Mouse (Mus musculus) adipocyte (in vitro differentiated cells): Measurements from ENCODE around the gene Tuba1a.
"Not testable (repeated sequence)": the region's sequence is repeated elsewhere in the genome, so short reads cannot be mapped to it uniquely, and the experiment has no call there.

Experiments used
- DNase-seq: peaks from one replicate; pipeline ENCODE4 v3.0.0-alpha.2; 2016; ENCODE audit warnings: low spot score

Gene Tuba1a

GRCm38 (mm10) chr15:98954425-98955253, 1.1 kb upstream of the Tuba1a start:
- peak; percentile 53 for DNase-seq

- DNase-seq = peak; percentile 74
These were observed 627 bp downstream of the Tuba1a start for GRCm38 (mm10) chr15:98952751-98953400.

GRCm38 (mm10) chr15:98952063-98952455, 1.4 kb downstream of the Tuba1a start:
- no peak for DNase-seq

- not testable (repeated sequence) for DNase-seq
These were observed 2.1 kb downstream of the Tuba1a start for GRCm38 (mm10) chr15:98951122-98952062.

GRCm38 (mm10) chr15:98949607-98949892, 4.0 kb downstream of the Tuba1a start:
- no peak for DNase-seq

- no peak for DNase-seq
These were observed 4.5 kb downstream of the Tuba1a start for GRCm38 (mm10) chr15:98948857-98949606.

- DNase-seq = no peak
These were observed 5.1 kb downstream of the Tuba1a start for GRCm38 (mm10) chr15:98948382-98948781.

- DNase-seq = no peak
These were observed 5.6 kb downstream of the Tuba1a start for GRCm38 (mm10) chr15:98947884-98948283.

GRCm38 (mm10) chr15:98943133-98943532, 10.4 kb downstream of the Tuba1a start:
- DNase-seq = no peak

- peak; percentile 67 for DNase-seq
These were observed 11.4 kb downstream of the Tuba1a start for GRCm38 (mm10) chr15:98942081-98942480.

GRCm38 (mm10) chr15:98941539-98941938, 12.0 kb downstream of the Tuba1a start:
- DNase-seq = no peak

- no peak for DNase-seq
These were observed 12.7 kb downstream of the Tuba1a start for GRCm38 (mm10) chr15:98940816-98941215.

GRCm38 (mm10) chr15:98934217-98934839, 19.2 kb downstream of the Tuba1a start, which contains the start of gene Tuba1b:
Gene Tuba1b (minus strand): TSS chr15:98934565.
- peak; percentile 89 for DNase-seq

GRCm38 (mm10) chr15:98933833-98934216, 19.7 kb downstream of the Tuba1a start:
- peak; percentile 99 for DNase-seq

GRCm38 (mm10) chr15:98933004-98933671, 20.4 kb downstream of the Tuba1a start:
- peak; percentile 53 for DNase-seq

GRCm38 (mm10) chr15:98930998-98931397, 22.5 kb downstream of the Tuba1a start:
- DNase-seq = no peak

- no peak for DNase-seq
These were observed 23.3 kb downstream of the Tuba1a start for GRCm38 (mm10) chr15:98930017-98930734.

- DNase-seq = peak; percentile 91
These were observed 24.8 kb downstream of the Tuba1a start for GRCm38 (mm10) chr15:98928598-98929240.

GRCm38 (mm10) chr15:98927566-98927965, 25.9 kb downstream of the Tuba1a start:
- DNase-seq = no peak
